Mouse (Mus musculus): ENCODE data around the gene Krtap6-2.

The Krtap6-2 gene

DNA sequence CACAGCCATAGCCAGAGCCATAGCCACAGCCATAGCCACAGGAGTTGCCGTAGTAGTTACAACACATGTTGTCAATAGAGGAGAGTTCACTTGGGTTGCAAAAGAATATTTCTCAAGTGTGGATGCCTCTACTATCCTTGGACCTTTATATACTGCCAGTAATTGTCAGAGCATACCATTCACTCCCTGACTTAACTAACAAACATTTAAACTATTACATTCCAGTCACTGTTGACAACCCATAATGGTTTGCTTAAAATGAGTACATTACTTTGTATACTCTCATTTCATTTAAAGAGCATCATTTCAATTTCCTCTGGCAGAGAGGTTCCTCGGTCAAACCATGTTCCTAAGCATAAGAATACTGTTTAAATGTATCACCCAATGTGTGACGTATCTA, at the start of gene Krtap6-2:
Gene Krtap6-2 (minus strand): TSS at position 101 of the 400 bp plus-strand sequence.
- no peak for ATAC-seq (ENCODE audit: insufficient number of reproducible peaks, low FRiP score, low TSS enrichment)

DNA sequence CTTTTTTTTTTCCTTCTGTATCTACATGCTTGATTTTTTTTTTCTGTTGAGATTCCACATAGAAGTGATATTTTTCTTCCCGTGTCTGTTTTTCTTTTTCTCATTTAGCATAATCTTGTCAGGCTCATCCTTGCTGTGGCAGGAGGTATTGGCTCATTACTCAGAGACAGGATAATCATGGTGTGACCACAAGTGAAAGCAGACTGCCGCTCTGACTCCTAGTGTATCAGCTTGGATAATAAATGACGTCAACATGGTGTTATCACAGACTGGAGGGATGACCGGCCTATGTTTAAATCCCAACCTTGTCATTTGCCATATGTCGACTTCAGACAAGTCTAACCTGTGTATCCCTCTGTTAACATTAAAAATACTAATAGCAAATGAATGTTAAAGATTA, 41.3 kb upstream of the Krtap6-2 start:
- no peak for ATAC-seq (ENCODE audit: insufficient number of reproducible peaks, low FRiP score, low TSS enrichment)

DNA sequence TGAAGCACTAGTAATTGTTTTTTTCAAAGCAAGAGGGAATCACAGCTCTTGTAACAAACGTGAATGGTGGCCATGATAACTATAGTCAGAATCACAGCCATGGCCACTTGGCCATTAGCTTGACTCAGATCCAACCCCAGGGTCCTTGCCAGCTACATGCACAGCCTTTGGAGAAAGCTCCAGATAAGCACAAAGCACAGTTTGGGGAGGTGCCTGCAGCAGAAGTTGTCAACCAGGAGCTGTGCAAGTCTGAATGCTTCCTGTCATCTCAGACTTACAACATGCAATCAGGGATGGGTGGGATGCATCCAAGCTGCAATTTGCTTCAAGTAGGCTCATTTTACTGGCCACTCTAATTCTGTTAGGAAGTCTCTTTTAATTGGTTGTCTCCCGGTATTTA, 9.7 kb upstream of the Krtap6-2 start:
- no peak for ATAC-seq (ENCODE audit: insufficient number of reproducible peaks, low FRiP score, low TSS enrichment)

DNA sequence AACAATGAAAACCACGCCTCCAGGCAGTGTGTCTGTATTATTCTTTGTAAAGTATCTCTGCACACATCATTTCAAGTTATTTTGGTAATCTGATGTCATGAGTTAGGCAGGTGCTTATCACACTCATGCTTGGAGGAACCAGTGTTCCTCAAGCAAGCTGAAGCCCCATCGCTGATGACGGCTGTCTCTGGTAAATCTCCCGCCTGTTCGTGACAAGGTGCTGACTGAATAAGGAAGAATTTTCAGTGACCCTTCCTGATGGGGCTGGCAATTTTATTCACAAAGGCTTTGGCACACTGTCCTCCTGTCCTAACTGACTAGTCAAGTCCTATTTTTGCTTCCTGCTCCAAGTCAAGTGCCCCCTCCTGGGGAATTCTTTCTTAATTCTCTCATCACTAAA, 5.4 kb upstream of the Krtap6-2 start:
- no peak for ATAC-seq (ENCODE audit: insufficient number of reproducible peaks, low FRiP score, low TSS enrichment)

DNA sequence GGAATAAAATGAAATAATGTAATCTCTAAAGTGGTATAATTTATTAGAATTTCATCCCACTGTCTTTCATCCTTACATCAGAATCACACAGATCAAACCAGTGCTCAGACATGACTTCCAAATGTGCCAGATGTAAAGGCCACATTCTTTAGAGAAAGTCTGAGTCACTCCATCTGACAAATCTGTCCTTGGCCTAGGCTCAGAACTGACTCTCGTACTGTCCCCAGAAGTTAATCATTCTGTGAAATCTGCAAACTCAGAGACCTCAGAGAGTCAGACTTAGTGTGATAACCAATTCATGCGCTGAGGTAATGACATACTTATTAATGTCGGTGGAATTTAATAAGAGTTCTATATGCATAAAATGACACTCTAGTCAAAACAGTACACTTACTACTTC, 3.6 kb downstream of the Krtap6-2 start:
- ATAC-seq (ENCODE audit: insufficient number of reproducible peaks, low FRiP score, low TSS enrichment), result no peak

DNA sequence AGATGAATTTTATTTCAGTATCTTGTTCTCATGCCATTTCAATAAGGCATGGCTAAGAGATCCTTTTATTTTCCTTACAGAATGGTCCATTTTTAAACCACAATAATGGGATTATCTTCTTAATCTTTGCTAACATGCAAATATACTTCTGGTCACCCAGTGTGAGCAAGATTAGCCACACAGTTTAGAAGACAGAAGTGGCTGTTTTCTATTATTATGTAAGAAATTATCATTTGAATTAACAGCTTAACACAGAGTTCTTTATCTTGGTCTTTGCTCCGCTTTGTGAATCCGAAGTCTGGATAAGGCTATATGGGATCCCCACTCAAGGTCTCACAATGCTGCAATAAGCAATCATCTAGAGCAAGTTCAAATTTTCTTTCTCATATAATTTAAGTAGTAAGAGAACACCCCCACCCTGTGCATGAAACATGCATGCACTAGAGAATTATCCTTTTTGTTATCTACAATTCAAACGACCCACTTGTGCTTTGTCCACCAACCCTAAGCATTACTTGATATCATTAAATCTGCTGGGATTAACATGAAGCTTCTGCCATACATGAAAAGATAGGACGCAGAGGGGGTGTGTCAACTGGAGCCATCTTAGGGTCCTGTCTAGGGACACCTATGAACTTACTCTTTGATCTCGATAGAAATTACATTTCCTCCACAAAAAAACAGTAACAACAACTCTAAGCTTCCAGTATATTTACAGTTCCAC, 9.4 kb downstream of the Krtap6-2 start:
- no peak for ATAC-seq (ENCODE audit: insufficient number of reproducible peaks, low FRiP score, low TSS enrichment)

DNA sequence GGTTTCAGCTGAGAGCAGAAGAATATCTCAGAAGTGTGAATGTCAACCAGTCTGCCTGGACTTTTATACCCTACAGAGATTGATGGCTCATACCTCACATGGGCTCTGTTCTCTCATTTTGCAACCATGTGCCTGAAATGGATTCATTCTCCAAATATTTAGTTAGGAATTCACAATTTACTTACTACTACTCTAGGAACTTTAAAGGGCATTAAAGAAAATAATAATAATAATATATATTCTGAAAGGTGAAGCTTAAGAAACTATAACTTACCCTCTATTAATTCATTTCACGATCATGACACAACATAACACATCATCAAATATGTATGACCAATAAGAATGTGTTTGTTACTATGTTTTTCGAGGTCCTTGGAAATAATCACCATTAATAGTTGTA, 16.1 kb downstream of the Krtap6-2 start, which contains the start of gene Krtap21-1:
Gene Krtap21-1 (minus strand): TSS at position 101 of the 400 bp plus-strand sequence.
- ATAC-seq (ENCODE audit: insufficient number of reproducible peaks, low FRiP score, low TSS enrichment), result no peak

DNA sequence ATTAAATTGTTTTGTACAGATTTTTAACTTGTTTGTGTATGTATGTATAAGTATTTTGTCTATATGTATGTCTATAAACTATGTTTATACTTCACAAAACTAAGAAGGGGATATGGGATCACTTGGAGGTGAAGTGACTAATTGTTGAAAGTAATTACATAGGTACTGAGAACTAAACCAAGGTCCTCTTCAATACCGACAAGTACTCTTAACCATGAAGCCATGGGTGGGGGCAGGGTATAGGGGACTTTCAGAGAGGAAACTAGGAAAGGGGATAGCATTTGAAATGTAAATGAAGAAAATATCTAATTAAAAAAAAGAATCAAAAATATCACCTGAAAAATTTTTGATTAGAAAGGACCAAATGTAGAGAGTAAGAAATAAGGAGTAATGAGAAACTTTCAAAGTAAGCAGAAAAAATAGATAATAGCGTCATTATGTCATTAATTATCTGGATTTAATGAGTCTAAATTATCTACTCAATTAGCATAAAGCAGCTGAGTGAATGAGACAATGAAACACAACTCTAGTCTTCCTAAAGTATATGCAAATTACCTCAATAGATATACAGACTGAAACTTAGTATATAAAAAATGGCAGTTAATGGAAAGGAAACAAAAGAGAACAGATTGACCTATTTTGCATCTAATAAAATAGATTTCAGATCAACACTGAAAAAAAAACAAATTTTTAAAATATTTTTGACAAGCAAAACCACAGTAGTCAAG, 47.0 kb downstream of the Krtap6-2 start:
- no peak for ATAC-seq (ENCODE audit: insufficient number of reproducible peaks, low FRiP score, low TSS enrichment)

Data from cerebellum, adult (tissue).